Mouse (Mus musculus): ENCODE results near the gene Trmt6. TPM values are rescaled to one million over a fixed set of nuclear protein-coding genes. Genes with fewer than 3 reads are reported as not detected.

Trmt6 gene
- total RNA-seq, 2 experiments from 2014 or later: 23.1 to 27.7 TPM

Other genes with a start within 250 kb of the Trmt6 start
- gene Gpcpd1, start 228.3 kb downstream of the Trmt6 start, total RNA-seq (2021): 100 to 1,000 TPM; 101 to 116 TPM
- gene Shld1, start 129.1 kb downstream of the Trmt6 start, total RNA-seq (2021): 1 to 10 TPM; 9.1 to 9.7 TPM
- gene Chgb, start 34.8 kb downstream of the Trmt6 start, total RNA-seq (2021): 100 to 1,000 TPM; 327 to 362 TPM
- 1 to 10 TPM; 3.8 to 4.8 TPM for gene Mcm8, start 86 bp upstream of the Trmt6 start, total RNA-seq (2021)
- gene Crls1, start 30.6 kb upstream of the Trmt6 start, total RNA-seq (2021): 10 to 100 TPM; 33.5 to 38.1 TPM
- under 1 TPM; 0.69 to 0.76 TPM for gene Lrrn4, start 64.8 kb upstream of the Trmt6 start, total RNA-seq (2021)
- under 1 TPM; 0.19 to 0.76 TPM for gene Fermt1, start 129.9 kb upstream of the Trmt6 start, total RNA-seq (2021)

Measured in layer of hippocampus, postnatal 14 days (tissue).